Mouse (Mus musculus): Measurements from ENCODE around the gene Cdk13. TPM values are rescaled to one million over a fixed set of nuclear protein-coding genes. Genes with fewer than 3 reads are reported as not detected.

Cdk13 gene
- total and polyA plus RNA-seq, 3 experiments: 48.8 to 130 (median 78.8) TPM

Small RNAs within 50 kb of the gene (microRNA-seq; reads per million reads assigned to microRNA genes)
- gene Mir466i: 0 reads per million in 2 experiments

Other genes starting within 250 kb of the Cdk13 start
- 10 to 100 TPM; 19.1 to 24.6 TPM for gene Mplkip, start 109.9 kb downstream of the Cdk13 start, total RNA-seq (2021)
- gene Mplkip, start 109.9 kb downstream of the Cdk13 start, polyA plus RNA-seq (2012; rRNA removed): 22.7 and 24.9 TPM in 2 replicates
- gene Sugct, start 109.5 kb downstream of the Cdk13 start, total RNA-seq (2021): 1 to 10 TPM; 5.7 to 9.0 TPM
- gene Sugct, start 109.5 kb downstream of the Cdk13 start, polyA plus RNA-seq (2012; rRNA removed): 0.91 and 1.5 TPM in 2 replicates
- 10 to 100 TPM; 55.0 to 70.7 TPM for gene Rala, start 139.1 kb upstream of the Cdk13 start, total RNA-seq (2021)
- 22.2 and 22.8 TPM in 2 replicates for gene Rala, start 139.1 kb upstream of the Cdk13 start, polyA plus RNA-seq (2012; rRNA removed)
- gene Yae1d1, start 188.3 kb upstream of the Cdk13 start, total RNA-seq (2021): 10 to 100 TPM; 24.5 to 28.7 TPM
- 1.6 and 2.8 TPM in 2 replicates for gene Yae1d1, start 188.3 kb upstream of the Cdk13 start, polyA plus RNA-seq (2012; rRNA removed)